Mouse (Mus musculus) spleen, adult 12 weeks (tissue): ENCODE results near the gene Rfx2.

Experiments used
- DNase-seq: peaks from one replicate; pipeline ENCODE4 v3.0.0; 2022; ENCODE audit warnings: low spot score

Rfx2 gene

DNA sequence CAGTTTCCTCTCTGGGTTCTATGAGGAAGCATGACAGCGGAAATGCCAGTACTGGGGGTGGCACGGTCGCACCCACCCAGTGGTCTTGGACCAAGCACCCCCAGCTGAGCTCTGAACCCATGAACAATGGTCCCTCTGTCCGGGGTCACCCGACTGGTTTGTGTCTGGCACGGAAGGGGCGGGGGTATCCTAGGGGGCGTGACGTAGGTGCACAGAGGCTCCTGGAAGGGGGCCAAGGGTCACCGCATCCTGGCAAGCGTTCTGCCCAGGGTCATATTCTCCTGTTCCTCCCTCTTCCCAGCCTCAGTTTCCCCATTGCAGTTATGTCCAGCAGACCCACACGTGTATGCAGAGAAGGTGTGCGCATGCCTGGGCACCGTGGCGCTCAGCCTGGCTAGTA is 77.4 kb downstream of the Rfx2 start:
- no peak for DNase-seq

DNA sequence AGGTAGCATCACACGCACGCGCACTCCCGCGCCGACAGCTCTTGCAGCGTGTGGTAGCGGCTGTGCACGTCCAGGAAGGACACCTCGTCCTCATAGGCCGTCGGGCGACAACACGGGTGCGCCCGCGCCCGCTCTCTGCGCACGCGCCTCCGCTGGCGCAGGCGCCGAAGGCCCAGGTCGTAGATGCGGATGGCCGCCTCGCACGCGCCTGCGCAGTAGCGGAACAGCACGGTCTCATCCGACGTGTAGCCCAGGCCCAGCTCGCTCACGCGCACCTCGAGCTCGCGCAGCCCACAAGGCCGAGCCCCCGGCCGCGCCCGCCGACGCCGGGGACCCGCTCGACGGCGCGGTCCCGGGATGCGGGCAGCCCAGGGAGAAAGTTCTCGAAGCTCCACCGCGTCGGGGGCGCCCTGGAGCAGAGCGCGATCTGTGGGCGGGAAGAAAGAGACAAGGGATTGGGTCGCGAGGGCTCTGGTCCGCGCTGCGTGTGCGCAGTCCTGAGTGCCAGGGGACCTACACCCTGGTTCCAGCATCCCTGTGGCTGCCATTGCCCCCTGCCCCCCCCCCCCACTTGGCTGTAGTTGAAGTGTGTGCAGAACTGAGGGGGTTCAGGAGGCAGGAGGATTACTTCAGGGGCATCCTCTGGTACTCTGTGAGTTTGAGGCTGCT is 79.3 kb downstream of the Rfx2 start:
- DNase-seq = no peak

DNA sequence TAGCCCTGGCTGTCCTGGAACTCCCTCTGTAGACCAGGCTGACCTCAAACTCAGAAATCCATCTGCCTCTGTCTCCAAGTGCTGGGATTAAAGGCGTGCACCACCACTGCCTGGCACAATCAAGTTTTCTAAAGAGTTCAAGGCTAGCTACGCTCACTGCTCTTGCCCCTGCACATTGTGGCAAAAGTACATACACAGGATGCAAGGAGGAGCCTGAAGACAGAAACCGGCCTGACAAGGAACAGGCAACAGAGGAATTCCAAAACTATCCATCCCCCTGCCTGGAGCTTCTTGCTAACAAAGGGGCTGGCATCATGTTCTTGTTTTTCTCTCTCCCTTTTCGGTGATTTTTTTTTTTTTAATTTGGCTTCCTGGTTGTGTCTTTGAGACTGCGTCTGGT is 86.6 kb downstream of the Rfx2 start:
- no peak for DNase-seq

DNA sequence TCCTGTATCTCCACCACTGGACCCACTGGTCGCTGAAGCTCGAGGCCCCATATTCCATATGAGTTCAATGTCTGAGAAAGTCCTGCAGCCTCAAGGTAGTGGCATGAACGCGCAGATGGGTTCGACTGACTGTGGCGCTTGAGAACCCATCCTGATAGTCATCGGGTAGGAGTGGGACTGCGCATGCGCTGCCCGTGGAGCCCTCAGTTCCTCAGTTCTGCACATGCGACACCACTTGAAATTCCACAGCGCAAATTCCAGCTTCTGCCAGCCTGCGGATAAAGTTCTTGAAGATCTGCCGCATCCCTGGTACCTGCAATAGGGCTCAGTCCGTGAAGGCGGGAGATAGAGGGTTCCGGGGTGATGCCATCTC is 90.0 kb downstream of the Rfx2 start:
- no peak for DNase-seq

DNA sequence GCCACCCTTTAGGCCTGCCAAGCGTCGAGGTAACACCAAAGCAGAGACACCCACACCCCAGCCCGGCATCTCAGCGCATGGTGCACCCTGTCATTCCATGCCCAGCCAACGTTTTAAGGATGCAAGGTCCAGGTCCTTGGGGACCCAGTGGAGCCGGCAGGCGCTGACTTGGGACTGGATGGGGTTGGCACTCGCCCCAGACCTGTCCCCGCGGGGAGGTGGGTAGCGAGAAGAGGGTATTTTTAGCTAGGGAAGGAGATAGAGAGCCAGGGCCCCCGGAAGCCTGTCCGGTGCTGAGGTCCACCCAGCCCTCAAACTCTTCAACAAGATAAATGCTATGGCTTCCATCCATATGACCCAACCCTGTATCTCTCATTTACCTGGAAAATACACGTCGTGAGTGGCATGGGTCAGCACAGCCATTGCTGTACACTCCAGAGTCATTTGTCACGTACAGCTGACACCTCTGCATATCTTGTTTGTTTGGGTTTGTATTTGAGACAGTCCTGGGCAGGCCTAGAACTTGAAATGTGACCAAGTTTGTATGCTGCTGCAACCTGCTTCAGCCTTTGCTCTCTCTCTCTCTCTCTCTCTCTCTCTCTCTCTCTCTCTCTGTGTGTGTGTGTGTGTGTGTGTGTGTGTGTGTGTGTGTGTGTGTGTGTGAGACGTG is 90.6 kb downstream of the Rfx2 start:
- DNase-seq = no peak

DNA sequence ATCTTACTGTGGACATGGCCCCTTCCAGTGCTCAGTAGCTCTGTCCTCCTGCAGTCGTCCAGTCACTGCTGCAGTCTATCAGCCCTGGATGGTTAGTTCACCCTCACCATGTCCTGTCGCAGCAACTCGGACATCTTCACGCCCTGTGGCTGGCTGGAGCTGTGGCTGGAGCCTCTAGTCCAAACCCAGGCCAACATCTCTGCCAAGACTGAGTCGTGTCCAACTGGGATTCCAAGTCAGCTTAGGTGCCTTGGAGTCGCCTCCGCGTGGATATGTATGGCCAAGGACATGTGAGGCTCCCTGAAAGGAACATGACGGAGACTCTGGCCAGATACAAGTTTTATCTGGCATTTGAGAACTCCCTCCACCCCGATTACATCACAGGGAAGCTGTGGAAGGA is 92.6 kb downstream of the Rfx2 start:
- no peak for DNase-seq

DNA sequence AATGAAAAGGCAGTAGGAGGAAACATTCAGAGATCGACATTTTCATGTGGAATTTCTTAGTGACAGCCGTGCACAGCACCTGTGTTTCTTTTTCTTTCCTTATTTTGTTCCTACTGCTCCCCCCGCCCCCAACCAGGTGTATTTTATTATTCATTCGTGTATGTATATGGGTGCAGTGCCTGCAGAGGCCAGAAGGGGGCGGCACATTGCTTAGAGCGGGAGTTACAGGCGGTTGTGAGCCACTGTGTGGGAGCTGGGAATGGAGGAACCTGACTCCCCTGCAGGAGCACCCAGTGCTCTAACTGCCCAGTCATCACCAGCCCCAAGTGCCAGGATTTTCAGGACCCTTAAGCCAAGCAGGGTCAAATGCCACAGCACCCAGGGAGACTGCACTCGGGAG is 94.3 kb downstream of the Rfx2 start:
- no peak for DNase-seq

DNA sequence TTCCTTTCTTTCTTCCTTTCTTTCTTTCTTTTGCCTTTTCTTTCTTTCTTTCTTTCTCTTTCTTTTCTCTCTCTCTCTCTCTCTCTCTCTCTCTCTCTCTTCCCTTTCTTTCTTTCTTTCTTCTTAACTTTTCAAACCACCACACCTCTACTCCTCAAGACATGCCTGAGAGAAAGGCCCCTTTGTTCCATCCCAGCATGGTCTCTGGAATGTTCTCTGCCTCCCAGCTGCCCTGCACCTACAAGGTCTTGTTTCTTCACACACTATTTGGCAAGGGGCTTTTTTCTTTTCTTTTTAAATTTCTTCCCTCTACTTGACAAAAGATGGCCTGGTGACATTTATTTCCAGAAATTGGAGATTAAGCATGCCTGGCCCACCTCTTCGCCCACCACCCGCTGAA is 101.2 kb downstream of the Rfx2 start:
- DNase-seq = no peak

DNA sequence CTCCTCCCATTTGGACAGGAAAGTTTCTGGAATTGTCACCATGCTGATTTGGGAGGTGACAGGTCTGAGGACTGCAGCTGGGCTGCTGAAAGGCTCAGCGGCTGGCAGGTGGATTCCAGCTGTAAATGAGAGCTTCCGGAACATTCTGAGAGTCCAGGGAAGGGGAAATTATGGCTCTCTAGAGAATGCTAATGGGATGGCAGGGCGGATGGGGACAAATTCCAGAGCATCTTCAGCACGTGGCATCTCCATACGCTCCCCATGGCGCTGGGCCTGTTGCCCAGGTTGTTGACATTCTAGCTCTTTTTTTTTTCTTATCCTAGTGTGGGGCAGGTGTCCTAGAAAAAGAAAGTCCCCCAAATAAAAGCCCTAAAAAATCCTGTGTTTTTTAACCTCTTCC is 101.7 kb downstream of the Rfx2 start:
- no peak for DNase-seq

DNA sequence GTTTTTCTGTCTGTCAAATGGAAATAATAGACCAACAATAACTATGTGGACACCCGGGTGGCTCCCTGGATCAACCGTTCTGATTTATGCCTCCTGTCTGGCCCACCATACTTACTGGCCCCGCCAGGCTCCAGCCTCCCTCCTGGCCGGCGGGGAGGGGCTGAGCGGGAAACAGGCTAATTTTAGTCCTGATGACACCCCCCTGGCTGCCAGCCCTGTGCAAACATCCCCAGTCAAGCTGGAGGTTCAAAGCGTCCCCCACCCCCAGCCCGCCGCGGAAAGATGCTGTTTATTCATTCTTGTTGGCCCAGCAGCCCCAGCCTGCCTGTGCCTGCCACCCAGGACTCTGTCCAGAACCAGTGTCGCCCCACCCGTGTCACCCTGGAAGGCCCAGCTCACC is 102.7 kb downstream of the Rfx2 start:
- no peak for DNase-seq

DNA sequence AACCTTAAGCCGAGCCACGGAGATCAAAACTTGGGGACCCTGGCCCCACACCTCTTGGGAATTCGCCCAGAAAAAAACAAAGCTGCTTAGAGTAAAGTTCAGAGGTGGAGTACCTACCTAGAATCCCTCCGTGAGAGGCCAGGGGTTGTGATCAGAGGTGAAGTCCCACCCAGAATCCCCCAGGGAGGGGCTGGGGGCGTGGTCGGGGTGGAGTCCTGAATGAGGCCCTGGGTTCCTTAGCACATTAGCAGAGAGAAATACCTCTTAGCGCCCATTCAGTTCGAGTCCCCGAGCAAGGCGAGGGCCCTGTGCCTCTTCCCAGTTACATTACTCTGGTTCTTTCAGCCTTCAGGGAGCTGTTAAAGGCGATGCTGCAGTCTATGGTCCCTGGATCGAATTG is 103.2 kb downstream of the Rfx2 start:
- DNase-seq = no peak

DNA sequence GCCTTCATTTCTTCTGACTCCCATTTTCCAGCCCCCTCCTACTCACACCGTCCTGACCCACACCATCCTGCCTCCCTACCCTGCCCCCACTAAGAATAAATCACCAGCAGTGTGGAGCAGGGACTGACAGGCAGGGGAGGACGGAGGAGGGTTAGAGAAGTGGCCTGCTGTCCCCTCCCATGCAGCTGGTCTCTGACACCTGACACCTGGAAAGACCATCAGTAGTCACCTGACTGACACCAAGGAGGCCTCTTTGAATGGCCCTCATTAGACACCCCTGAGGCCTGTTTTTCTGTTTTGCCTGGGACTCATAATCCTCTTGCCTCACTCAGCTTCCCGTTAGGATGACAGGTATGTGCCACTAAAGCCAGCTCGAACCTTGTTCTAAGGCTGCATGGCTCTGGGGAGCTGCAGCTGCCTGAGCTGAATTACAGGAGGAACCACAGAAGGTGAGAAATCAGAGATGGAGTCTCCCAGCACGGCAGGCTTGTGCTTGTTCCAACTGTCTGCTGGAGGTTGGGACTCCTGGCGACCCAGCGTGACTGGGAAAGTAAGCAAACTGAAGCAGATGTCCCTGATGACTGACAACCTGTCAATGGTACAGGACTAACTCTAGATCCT is 103.7 kb downstream of the Rfx2 start:
- DNase-seq = no peak
